Mouse (Mus musculus) left cerebral cortex, adult 18-20 months (tissue): ENCODE measurements around the gene Rpl36. TPM values are rescaled to one million over a fixed set of nuclear protein-coding genes. Genes with fewer than 3 reads are reported as not detected.

Experiments used
- DNase-seq, 2 experiments: peaks; one replicate each; pipeline ENCODE4 v3.0.0; 2021 to 2022; ENCODE audit warnings: low spot score in 2 of 2, mixed read lengths in 1 of 2
- long read RNA-seq, 2 experiments: library from polyadenylated mRNA; stranded (forward); transcript quantifications; one replicate each; pipeline ENCODE4 v2.0.0; 2021
- total RNA-seq, 2 experiments: library from RNA; stranded (reverse); gene quantifications; 2 replicates each; pipeline ENCODE4 v1.2.3; 2021

Gene Rpl36
- total RNA-seq = 100 to 1,000 TPM; 405 to 414 TPM
- long read RNA-seq, experiment 1, transcript Rpl36-201 (4 exons, 383 nt) = major isoform, 26 of 39 reads
- long read RNA-seq, experiment 1, partial matches to known transcripts = 10 of 39 reads
- long read RNA-seq, experiment 1, other reads (novel, unspliced or antisense) = 3 of 39 reads
- long read RNA-seq, experiment 2, transcript Rpl36-201 (4 exons, 383 nt) = major isoform, 40 of 63 reads
- long read RNA-seq, experiment 2, partial matches to known transcripts = 16 of 63 reads
- long read RNA-seq, experiment 2, other reads (novel, unspliced or antisense) = 7 of 63 reads

DNA sequence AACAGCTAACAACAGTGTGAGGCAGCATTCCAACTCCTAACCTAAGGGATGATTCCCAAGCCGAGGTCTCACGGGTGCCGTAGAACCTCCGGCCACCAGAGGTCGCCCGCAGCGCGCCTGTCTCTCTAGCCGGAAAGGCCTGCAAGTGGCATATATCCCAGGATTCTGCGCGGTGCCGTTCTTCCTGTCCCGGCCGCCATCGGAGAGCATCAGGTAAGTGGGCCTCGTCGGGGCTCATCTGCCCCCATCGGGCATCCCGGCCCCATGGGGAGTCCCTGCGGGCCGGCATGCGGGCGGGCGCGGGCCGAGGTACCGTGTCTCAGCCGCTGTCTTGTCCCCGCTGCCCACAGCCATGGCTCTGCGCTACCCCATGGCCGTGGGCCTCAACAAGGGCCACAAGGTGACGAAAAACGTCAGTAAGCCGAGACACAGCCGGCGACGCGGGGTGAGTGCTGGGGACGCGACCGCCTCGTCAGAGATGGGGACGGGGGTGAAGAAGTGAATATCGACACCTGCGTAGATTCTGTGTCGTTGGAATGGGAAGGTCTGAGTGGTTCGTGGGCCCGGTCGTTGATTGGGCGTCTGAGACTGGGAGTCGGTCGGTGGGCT is at the start of gene Rpl36:
Gene Rpl36, plus strand, starts transcription at position 181 of the 609 bp plus-strand sequence.
- DNase-seq = peak; percentile 97 to 98

DNA sequence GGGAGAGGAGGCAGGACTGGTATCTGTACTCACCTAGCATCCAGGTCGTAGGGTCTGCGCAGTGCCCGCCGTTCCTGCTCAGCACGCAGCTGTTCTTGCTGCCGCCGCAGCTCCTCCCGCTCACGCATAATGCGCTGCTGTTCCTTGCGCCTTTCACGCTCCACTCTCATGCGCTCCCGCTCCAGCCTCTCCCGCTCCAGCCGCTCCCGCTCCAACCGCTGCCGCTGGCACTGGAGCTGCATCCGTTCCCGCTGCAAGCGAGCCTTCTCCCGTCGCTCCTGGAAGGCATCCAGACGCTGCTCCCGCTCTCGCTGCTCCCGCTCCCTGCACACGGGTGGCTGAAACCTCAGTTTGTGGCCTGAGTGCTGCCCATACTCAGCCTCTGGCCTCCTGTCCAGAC is 46.9 kb upstream of the Rpl36 start:
- no peak for DNase-seq

DNA sequence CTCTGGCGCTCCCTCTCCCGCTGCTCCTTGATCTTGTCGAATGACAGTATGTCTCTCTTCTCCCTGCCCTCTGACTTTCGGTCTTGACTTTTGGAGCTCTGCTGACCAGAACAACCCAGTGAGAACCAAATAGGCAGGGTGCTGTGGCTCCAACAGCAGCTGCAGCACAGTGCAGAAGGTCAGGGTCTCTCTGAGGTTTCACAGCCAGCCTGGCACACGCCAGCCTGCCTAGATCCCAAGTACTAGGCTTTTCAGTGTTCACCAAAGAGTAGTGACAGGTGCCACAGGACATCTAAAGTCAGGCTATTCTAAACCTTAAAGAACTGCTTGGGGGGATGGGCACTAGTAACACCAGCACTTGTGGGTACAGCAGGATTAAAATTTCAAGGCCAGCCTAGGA is 46.3 kb upstream of the Rpl36 start:
- no peak for DNase-seq

DNA sequence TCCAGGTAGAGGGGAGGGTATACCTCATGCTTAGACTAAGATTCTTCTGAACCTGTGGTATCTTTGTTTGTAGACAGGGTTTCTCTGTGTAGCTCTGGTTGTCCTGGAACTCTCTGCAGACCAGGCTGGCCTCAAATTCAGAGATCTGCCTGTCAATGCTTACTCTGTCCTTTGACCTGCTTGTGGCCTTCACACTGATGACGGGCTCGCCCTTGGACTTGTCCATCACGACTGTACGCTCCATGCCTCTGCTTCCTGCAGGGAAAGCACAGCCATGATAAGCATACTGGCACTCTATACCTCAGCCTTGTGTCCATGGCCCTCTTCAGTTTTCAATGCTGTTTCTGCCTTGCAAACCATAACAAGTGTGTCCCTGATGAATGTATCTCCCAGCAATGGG is 45.8 kb upstream of the Rpl36 start:
- no peak for DNase-seq

DNA sequence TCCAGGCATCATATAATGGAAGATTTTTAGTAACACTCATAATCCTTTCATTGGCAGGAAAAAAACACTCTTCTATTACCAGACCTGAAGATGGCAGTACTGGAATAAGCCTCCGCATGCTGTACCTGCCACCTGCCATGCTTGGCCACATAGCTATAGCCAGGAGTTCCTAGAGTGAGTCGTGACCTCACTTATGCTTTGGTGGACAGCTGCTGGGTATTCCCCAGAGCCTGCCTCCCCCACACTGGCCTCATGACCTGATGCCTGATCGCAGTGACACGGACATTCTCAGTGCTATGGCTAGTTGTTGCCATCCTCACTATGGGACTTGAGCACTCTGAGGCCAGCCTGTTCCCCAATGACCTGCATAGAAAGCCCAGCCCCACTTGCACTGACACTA is 42.9 kb upstream of the Rpl36 start:
- DNase-seq = no peak

DNA sequence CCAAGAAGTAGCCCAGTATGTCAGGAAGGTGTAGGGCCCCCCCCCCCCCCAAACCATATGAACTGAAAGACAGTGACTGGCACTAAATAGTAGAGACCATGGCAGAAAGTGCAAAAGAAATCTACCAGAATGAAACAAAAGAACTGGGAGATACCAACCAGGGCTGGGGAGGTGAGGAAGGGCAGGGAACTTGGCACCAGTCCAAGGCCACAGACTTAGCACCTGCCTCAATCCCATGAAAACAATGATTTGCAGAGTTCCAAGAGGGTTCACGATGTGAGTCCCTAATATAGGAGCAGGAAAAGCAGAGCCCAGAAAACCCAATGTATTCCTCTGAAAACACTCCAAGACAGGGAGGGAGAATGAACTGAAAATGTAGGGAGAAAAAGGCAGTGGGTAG is 41.1 kb upstream of the Rpl36 start:
- no peak for DNase-seq

DNA sequence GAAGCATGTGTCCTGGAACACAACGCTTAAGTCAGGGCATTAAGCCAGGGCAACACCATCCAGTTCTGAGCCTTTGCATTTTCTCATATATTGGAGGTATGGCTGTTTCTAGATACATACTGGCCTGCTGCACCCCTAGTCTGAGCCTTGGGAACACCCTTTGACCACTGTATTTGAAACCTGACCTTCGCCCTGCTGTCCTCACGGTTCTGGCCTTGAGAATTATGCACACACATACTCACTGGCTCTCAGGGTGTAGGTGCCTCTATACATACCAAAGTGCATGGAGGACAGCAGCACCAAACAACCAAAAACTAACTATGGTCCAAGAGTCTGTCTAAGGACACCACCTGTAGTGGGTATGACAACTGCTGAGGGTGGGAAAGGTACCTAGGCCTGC is 40.3 kb upstream of the Rpl36 start:
- DNase-seq = no peak

DNA sequence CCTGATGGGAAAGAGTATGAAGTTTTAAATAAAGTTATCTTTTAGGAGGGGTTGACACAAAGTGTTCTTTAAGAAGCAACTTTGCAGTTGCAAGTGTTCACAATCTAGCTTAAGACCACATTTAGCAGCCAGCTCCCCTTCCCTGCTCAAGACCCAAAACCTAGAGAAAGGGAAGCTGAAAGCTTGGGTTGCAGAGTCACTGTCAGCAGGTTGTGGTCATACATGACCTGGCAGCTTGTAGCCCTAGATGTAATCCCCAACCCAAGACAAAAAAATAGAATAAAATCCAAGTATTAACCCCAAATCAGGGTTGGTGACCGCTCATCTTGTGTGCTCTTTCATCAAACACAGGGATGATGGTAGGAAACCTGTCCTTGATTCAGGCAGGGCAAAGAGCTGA is 30.1 kb upstream of the Rpl36 start:
- DNase-seq = no peak

DNA sequence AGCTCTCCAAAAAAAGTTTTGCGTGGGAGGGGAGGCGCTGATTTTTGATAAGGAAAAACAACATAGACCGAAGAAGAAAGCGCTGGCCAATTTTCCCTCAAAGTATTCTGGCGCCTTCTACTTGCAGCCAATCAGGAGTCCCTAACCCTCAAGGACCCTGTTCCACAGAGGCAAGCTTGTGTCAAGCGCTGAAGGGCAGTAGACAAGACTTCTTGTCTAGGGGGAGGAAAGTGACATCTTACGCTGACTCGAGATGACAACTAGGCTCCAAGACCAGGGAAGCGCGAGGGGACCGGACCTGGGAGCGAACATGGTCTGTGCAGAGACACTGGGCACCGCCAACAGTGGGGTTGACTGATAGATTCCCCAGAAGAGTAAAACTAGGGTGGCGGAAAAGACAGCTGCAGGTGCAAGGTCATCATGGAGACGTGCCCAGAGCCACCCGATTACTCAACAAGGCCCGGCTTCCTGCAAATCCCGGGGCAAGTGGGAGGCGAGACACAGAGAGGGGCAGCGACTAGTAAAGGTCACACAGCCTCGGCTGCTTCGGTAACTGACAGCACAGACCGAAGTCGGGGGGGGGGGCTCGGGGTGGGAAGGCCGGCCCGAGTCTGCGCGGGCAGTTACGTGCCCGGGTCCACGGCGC is 29.5 kb upstream of the Rpl36 start:
- no peak for DNase-seq

DNA sequence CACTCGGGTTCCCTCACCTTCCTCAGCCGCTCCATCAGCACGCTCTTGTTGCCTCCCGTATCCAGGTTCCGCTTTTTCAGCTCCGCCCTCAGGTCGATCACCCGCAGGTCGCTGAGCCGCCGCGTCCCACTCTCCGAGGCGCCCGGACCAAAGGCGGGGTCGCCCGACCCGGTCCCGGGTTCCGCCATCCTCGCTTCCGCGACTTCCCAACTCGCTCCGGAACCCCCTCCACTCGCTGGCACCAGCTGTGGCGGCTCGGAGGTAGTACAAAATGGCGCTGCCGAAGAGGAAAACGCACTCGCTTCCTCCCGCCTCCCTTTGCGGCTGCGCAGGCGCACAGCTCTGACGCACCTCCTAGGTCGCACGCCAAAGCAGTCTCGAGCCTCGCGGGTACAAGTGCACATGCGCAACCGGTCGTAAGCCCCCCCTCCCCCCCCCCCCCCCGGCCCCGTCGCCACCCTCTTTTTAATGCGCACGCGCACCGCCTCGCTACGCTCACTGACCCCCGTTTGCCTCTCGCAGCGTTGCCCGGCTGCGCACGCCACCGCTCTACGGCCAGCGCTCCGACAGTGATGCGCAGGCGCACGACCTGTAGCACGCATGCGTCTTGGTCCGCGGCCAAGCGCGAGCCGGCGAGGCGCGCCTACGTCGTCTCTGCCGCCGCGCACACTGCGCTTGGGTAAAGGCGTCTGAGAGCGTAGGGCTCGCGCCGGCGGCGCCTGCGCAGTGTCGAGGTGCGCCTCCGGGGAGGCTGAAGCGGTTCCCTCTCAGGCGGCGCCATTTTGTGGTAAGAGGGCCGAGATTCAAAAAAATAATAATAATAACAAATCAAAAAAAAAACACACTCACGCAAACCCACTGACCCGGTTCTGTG is 28.7 kb upstream of the Rpl36 start, which contains the start of the genes Safb2 and Safb:
Gene Safb2, minus strand, starts transcription at position 329 of the 874 bp plus-strand sequence.
Gene Safb, plus strand, starts transcription at position 569 of the 874 bp plus-strand sequence.
- peak; percentile 99 for DNase-seq

DNA sequence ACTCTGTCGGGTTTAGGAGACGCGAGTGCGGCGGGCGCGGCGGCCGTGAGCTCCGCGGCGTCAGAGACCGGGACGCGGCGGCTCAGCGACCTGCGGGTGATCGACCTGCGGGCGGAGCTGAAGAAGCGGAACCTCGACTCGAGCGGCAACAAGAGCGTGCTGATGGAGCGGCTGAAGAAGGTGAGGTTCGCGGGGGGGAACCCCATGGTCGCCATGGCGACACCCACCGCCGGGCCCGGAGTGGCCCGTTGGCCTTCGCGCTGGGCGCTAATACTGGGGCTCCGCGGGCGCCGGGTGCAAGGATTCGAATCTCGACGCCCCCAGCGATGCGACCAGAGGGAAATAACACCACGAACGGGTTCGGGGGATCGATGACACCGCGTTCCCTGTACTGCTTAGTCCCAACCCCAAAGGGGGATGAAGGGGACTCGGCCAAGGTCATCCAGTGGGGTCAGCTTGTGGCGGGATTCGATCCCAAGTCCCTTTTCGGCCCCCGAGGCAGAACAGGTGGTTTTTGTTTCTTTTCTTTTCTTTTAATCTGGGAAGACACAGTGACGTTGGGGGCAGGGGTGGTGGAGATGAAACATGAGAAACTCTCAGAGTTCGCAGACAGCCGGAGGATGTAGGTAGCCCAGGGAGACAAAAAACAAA is 27.9 kb upstream of the Rpl36 start:
- DNase-seq = peak in 1 of 2 experiments; percentile 28

DNA sequence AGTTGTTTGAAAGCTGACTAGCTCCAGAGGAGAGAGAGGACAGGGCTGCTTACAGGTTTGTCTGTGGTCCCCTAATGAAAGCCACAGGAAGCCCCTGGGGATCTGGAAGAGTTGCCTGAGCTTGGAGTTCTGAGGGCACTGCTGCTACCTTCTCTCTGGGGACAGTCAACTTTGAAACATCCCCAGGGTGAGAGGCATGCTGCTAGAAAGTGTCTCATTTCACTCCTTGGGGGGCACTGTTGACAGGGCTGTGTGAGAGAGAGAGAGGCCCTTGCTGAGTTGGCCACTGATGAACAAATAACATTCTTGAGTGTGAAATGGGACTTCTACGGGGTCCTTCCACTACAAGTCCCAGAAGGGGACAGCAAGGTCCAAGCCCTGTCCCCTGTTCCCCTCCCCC is 25.4 kb upstream of the Rpl36 start:
- no peak for DNase-seq

DNA sequence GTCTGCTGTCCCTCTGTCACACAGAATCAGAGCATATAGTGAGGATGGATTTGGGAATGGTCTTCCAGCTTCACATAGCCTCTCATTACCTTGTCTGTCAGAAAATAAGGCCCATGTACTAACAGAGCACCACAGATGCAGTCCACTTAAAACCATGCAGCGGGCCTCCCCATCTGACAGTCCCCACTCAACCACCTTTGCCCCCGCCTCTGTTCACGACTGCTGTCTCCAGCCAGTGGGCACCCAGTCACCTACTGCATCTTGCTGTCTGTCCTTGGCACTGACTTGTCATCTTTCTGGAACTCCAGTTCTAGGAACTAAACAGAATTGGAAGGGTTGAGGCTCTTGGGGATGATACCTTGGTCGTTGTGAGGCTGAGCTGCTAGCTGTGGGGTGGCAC is 24.3 kb upstream of the Rpl36 start:
- no peak for DNase-seq

DNA sequence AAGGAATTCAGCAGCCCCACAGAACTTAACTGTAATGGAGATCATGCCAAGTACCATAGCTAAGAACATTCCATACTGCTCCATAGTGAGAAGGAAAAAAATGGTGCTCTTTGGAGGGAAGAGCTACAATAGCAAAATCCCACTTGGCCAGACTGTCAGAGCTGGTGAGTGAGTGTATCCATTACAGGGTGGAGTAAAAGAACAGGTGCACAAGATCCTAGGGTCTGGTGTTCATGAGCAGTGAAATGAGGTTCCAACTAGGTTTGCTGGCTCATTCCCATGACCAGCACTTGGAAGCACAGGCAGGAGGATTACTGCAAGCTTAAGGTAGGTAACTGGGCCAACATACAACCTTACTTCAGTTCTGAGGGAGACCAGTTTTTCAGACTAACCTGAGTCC is 20.7 kb upstream of the Rpl36 start:
- DNase-seq = no peak

DNA sequence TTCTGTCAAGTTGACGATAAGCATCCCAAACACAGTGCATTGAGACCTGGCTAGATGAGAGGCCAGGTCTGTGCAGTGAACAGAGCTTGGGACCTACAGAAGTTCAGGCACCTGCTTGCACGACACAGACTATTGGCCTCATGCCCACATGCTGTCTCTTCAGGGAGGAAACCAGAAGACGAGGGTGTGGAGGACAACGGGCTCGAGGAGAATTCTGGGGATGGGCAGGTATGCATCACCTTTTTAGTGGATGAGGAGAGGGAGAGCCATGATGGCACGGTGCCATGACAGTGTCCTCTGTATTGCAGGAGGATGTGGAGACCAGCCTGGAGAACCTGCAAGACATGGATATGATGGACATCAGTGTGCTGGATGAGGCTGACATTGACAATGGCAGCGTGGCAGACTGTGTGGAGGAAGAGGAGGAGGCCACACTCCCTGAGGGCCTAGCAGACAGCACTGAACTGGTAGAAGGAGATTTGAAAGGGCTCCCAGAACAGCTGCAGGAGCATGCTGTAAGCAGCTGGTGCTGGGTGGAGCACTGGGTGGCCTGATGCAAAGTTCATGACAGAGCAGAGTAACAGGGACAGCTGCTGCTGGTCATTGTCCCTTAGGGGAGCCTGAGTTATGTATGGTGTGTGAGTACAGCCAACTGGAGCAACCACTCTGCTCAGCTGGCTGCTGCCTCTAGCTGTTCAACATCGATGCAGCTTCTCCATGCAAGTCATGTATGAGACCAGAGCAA is 19.5 kb upstream of the Rpl36 start:
- no peak for DNase-seq

DNA sequence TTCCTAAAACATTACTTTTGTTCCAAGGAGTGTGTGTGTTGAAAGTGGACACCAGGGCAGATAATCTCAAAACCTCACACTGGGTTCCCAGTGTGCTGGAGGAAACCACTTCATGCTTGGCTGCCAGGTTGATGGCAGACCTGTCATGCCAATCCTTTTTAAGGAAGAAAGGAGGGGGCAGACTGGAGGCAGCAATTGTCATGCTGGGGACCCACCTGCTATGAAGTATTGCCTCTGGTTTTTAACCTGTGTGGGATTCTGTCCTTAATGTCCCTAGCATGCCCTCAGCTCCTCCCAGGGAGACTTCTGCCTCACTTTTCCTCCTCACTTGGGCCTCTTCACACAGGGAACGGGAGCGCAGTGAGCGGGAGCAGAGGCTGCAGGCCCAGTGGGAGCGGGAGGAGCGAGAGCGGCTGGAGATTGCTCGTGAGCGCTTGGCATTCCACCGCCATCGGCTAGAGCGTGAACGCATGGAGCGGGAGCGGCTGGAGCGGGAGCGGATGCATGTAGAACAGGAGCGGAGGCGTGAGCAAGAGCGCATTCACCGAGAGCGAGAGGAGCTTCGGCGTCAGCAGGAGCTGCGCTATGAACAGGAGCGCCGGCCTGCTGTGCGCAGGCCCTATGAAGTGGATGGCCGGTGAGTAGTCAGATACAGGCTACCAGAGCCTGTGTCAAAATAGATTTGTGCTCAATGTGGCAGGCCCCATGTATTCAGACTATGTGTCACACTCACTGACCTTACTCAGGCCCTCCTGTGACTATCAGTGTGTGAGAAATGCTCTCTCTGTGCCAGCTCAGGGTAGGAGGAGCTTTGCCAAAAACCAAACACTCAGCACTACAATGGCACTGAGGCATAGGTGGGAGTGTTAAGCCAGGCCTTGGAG is 9.8 kb upstream of the Rpl36 start:
- DNase-seq = no peak

DNA sequence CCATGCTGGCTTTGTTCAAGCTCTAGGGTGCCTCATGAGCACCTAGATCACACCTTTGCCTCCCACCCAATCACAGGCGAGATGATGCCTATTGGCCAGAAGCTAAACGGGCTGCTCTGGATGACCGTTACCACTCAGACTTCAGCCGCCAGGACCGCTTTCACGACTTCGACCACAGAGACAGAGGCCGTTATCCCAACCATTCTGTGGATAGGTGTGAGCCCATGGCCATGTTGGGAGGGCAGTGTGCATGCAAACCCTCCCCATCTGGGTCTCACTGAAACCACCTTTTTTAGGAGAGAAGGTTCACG is 9.2 kb upstream of the Rpl36 start:
- no peak for DNase-seq

DNA sequence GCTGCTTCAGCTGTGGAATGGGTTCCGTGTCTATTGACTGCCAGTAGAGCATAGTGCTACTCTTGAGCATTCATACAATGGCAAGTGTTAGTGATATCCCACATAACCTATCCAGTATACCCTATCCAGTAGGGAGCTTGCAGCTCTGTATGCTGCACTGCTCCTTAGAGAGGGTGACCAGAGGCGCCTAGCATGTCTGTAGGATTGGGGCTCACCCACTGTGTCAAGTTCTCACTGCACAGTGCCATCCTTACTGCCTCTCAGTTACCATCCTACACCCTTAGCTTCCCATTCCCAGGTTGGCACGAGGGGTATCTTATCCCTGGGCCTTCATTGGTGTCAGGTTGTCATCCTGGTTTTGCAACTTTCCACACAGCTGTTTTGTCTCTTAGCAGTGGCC is 8.8 kb upstream of the Rpl36 start:
- DNase-seq = no peak

DNA sequence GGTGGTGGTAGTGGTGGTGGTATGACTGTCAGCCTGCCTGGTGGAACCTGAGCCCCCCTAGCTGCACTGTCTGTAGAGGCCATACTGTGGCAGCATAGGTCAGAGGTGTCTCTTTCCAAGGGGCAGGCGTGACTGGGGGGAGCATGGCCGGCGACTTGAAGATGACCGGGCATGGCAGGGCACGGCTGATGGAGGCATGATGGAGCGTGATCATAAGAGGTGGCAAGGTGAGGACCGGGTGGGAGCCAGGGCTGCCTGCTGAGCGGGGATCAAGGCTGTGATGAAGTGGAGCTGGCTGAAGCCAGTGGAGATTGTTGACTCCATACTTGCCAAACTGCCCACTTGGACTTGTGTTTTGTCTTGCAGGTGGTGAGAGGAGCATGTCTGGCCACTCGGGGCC is 7.8 kb upstream of the Rpl36 start:
- no peak for DNase-seq
